Mouse (Mus musculus): ENCODE data around the gene Fam114a1. TPM values are rescaled to one million over a fixed set of nuclear protein-coding genes. Genes with fewer than 3 reads are reported as not detected.

Fam114a1 gene
- total RNA-seq (2021) = 1 to 10 TPM; 5.0 to 6.1 TPM

GRCm38 (mm10) chr5:64969861-64970771 is at the start of gene Fam114a1:
Gene Fam114a1 (plus strand): TSS chr5:64970071.
- DNase-seq (ENCODE audit: low spot score in 2 of 2) = peak; percentile 7 to 18
- intact Hi-C loops (cut with DNase I) = loop anchor here (10.0 kb wide), 1 partner anchor 85 kb away; no protein-coding TSS in a partner anchor

GRCm38 (mm10) chr5:64922891-64923381 is 46.9 kb upstream of the Fam114a1 start:
- intact Hi-C loops (cut with DNase I) = no loop called here
- no peak for DNase-seq (ENCODE audit: low spot score in 2 of 2)

- intact Hi-C loops (cut with DNase I) = no loop called here
- DNase-seq (ENCODE audit: low spot score in 2 of 2) = no peak
Observed at GRCm38 (mm10) chr5:64932215-64932614, 37.7 kb upstream of the Fam114a1 start.

- intact Hi-C loops (cut with DNase I) = no loop called here
- DNase-seq (ENCODE audit: low spot score in 2 of 2) = no peak
Observed at GRCm38 (mm10) chr5:64932775-64933174, 37.1 kb upstream of the Fam114a1 start.

GRCm38 (mm10) chr5:64951486-64951885 is 18.4 kb upstream of the Fam114a1 start:
- peak; percentile 17 to 54 for DNase-seq (ENCODE audit: low spot score in 2 of 2)

GRCm38 (mm10) chr5:64954931-64955330 is 14.9 kb upstream of the Fam114a1 start:
- intact Hi-C loops (cut with DNase I) = no loop called here
- no peak for DNase-seq (ENCODE audit: low spot score in 2 of 2)

More at GRCm38 (mm10) chr5:64951486-64951885, 18.4 kb upstream of the Fam114a1 start:
- intact Hi-C loops (cut with DNase I) = no loop called here

- intact Hi-C loops (cut with DNase I) = no loop called here
Observed at GRCm38 (mm10) chr5:64958991-64959842, 10.7 kb upstream of the Fam114a1 start.

GRCm38 (mm10) chr5:64959843-64960230 is 10.0 kb upstream of the Fam114a1 start, which contains the start of gene Tlr6:
Gene Tlr6 (minus strand): TSS chr5:64960097.
- intact Hi-C loops (cut with DNase I) = loop anchor here (10.0 kb wide), 1 partner anchor 75 kb away; no protein-coding TSS in a partner anchor

More at GRCm38 (mm10) chr5:64958991-64959842, 10.7 kb upstream of the Fam114a1 start:
- no peak for DNase-seq (ENCODE audit: low spot score in 2 of 2)

GRCm38 (mm10) chr5:64960857-64961391 is 8.9 kb upstream of the Fam114a1 start:
- DNase-seq (ENCODE audit: low spot score in 2 of 2) = no peak
- intact Hi-C loops (cut with DNase I) = loop anchor here (10.0 kb wide), 1 partner anchor 76 kb away; no protein-coding TSS in a partner anchor

More at GRCm38 (mm10) chr5:64959843-64960230, 10.0 kb upstream of the Fam114a1 start, which contains the start of gene Tlr6:
- peak; percentile 27 to 54 for DNase-seq (ENCODE audit: low spot score in 2 of 2)

- intact Hi-C loops (cut with DNase I) = loop anchor here (10.0 kb wide), 1 partner anchor 78 kb away; no protein-coding TSS in a partner anchor
- no peak for DNase-seq (ENCODE audit: low spot score in 2 of 2)
Observed at GRCm38 (mm10) chr5:64963271-64963670, 6.6 kb upstream of the Fam114a1 start.

GRCm38 (mm10) chr5:64963735-64964134 is 6.1 kb upstream of the Fam114a1 start:
- intact Hi-C loops (cut with DNase I) = loop anchor here (10.0 kb wide), 1 partner anchor 79 kb away; no protein-coding TSS in a partner anchor
- no peak for DNase-seq (ENCODE audit: low spot score in 2 of 2)

- intact Hi-C loops (cut with DNase I) = loop anchor here (10.0 kb wide), 1 partner anchor 84 kb away; no protein-coding TSS in a partner anchor
- peak in 1 of 2 experiments; percentile 10 for DNase-seq (ENCODE audit: low spot score in 2 of 2)
Observed at GRCm38 (mm10) chr5:64968961-64969860, 660 bp upstream of the Fam114a1 start.

- DNase-seq (ENCODE audit: low spot score in 2 of 2) = no peak
- intact Hi-C loops (cut with DNase I) = no loop called here
Observed at GRCm38 (mm10) chr5:64975121-64975520, 5.2 kb downstream of the Fam114a1 start.

- intact Hi-C loops (cut with DNase I) = no loop called here
- no peak for DNase-seq (ENCODE audit: low spot score in 2 of 2)
Observed at GRCm38 (mm10) chr5:64977128-64977527, 7.3 kb downstream of the Fam114a1 start.

GRCm38 (mm10) chr5:64985971-64986370 is 16.1 kb downstream of the Fam114a1 start:
- DNase-seq (ENCODE audit: low spot score in 2 of 2) = no peak
- intact Hi-C loops (cut with DNase I) = no loop called here

- intact Hi-C loops (cut with DNase I) = no loop called here
- no peak for DNase-seq (ENCODE audit: low spot score in 2 of 2)
Observed at GRCm38 (mm10) chr5:64989940-64990339, 20.1 kb downstream of the Fam114a1 start.

- intact Hi-C loops (cut with DNase I) = no loop called here
- DNase-seq (ENCODE audit: low spot score in 2 of 2) = peak in 1 of 2 experiments; percentile 34
Observed at GRCm38 (mm10) chr5:64992540-64992939, 22.7 kb downstream of the Fam114a1 start.

- intact Hi-C loops (cut with DNase I) = no loop called here
- no peak for DNase-seq (ENCODE audit: low spot score in 2 of 2)
Observed at GRCm38 (mm10) chr5:64995408-64995807, 25.5 kb downstream of the Fam114a1 start.

All from left cerebral cortex, postnatal 25 days (tissue).